Mouse (Mus musculus): ENCODE measurements around the gene Dyrk1a. TPM values are rescaled to one million over a fixed set of nuclear protein-coding genes. Genes with fewer than 3 reads are reported as not detected.

The Dyrk1a gene
- polyA plus RNA-seq, 1 experiment: 21.2 TPM

- TF ChIP-seq POLR2A (IDR thresholded peaks at IDR 0.05; ENCODE audit: borderline replicate concordance, control insufficient read depth, low read depth, low read length): no peak
- TF ChIP-seq CTCF (IDR thresholded peaks at IDR 0.05; ENCODE audit: control insufficient read depth, insufficient read depth, low read length): no peak
- H3K4me3 ChIP-seq (replicated peaks; ENCODE audit: control insufficient read depth, low read depth, low read length): no peak overlapping the region
- 71% methylated on average over 5 of the region's 5 CpGs for WGBS
- H3K4me1 ChIP-seq (ENCODE audit: control insufficient read depth, insufficient read depth, low read length): peaks cover 5% of the 10 kb centered on the region; the same call in 1 of the 2 replicates
- no peak overlapping the region for H3K27ac ChIP-seq (ENCODE audit: control insufficient read depth, insufficient read depth, low read depth, low read length, poor library complexity)
These were observed 31.3 kb downstream of the Dyrk1a start for GRCm38 (mm10) chr16:94601089-94601488.

GRCm38 (mm10) chr16:94601540-94601953 lies 31.7 kb downstream of the Dyrk1a start:
- WGBS: 9% methylated on average over 6 of the region's 6 CpGs
- H3K27ac ChIP-seq (ENCODE audit: control insufficient read depth, insufficient read depth, low read depth, low read length, poor library complexity): no peak overlapping the region

DNA sequence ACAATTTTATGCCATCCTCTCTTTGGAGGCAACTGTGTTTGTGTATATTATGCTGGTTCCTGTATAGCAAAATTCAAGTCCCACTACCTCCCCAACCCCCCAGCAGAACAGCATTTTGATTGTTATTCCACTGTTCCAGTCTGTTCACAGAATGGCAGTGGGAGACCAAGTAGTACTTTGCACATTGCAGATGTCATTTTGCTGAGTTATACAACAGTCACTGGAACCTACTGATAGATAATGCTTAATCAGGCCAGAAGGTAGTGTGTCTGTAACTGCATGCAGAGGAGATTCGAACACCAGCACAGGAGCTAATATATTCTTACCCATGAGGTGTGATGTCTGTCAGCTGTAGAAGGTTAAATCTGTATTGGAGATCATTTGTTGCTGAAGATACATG lies 32.4 kb downstream of the Dyrk1a start:
- no peak for TF ChIP-seq POLR2A (IDR thresholded peaks at IDR 0.05; ENCODE audit: borderline replicate concordance, control insufficient read depth, low read depth, low read length)
- no peak for TF ChIP-seq CTCF (IDR thresholded peaks at IDR 0.05; ENCODE audit: control insufficient read depth, insufficient read depth, low read length)
- H3K4me3 ChIP-seq (replicated peaks; ENCODE audit: control insufficient read depth, low read depth, low read length): no peak overlapping the region
- 40% methylated on average over 1 of the region's 1 CpGs for WGBS
- H3K4me1 ChIP-seq (ENCODE audit: control insufficient read depth, insufficient read depth, low read length): peaks cover 5% of the 10 kb centered on the region; the same call in 1 of the 2 replicates
- no peak overlapping the region for H3K27ac ChIP-seq (ENCODE audit: control insufficient read depth, insufficient read depth, low read depth, low read length, poor library complexity)

More at GRCm38 (mm10) chr16:94601540-94601953, 31.7 kb downstream of the Dyrk1a start:
- TF ChIP-seq CTCF (IDR thresholded peaks at IDR 0.05; ENCODE audit: control insufficient read depth, insufficient read depth, low read length): no peak
- TF ChIP-seq POLR2A (IDR thresholded peaks at IDR 0.05; ENCODE audit: borderline replicate concordance, control insufficient read depth, low read depth, low read length): no peak
- peaks cover 5% of the 10 kb centered on the region; the same call in 1 of the 2 replicates for H3K4me1 ChIP-seq (ENCODE audit: control insufficient read depth, insufficient read depth, low read length)
- H3K4me3 ChIP-seq (replicated peaks; ENCODE audit: control insufficient read depth, low read depth, low read length): no peak overlapping the region

GRCm38 (mm10) chr16:94602730-94603129 lies 32.9 kb downstream of the Dyrk1a start:
- 70% methylated on average over 4 of the region's 4 CpGs for WGBS
- TF ChIP-seq CTCF (IDR thresholded peaks at IDR 0.05; ENCODE audit: control insufficient read depth, insufficient read depth, low read length) (no peak), POLR2A (IDR thresholded peaks at IDR 0.05; ENCODE audit: borderline replicate concordance, control insufficient read depth, low read depth, low read length) (no peak)
- Histone ChIP-seq H3K4me1 (ENCODE audit: control insufficient read depth, insufficient read depth, low read length) (peaks cover 5% of the 10 kb centered on the region), H3K27ac (ENCODE audit: control insufficient read depth, insufficient read depth, low read depth, low read length, poor library complexity) (no peak overlapping the region), H3K4me3 (replicated peaks; ENCODE audit: control insufficient read depth, low read depth, low read length) (no peak overlapping the region)

DNA sequence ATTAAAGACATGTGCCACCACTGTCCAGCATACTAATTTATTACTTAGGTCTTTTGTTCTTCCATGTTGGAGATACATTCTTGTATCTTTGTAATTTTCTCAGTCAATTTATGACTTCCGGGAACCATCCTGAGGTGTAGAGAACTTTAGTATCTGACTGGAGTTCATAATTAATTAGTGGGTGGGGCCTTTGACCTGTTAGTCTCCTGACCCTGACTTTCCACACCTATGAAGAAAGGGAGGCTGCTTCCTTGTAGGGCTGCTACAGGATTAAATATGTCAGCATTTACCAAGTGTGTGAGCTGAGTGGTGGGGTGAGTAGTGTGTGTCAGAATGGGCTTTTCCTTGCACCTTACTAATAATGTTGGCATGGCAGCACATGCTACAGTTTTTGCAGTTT lies 36.4 kb downstream of the Dyrk1a start:
- 85% methylated on average over 1 of the region's 1 CpGs for WGBS
- TF ChIP-seq POLR2A (IDR thresholded peaks at IDR 0.05; ENCODE audit: borderline replicate concordance, control insufficient read depth, low read depth, low read length) (no peak), CTCF (IDR thresholded peaks at IDR 0.05; ENCODE audit: control insufficient read depth, insufficient read depth, low read length) (no peak)
- no peak overlapping the region for H3K27ac ChIP-seq (ENCODE audit: control insufficient read depth, insufficient read depth, low read depth, low read length, poor library complexity)
- peaks cover under 1% of the 10 kb centered on the region for H3K4me1 ChIP-seq (ENCODE audit: control insufficient read depth, insufficient read depth, low read length)
- no peak overlapping the region for H3K4me3 ChIP-seq (replicated peaks; ENCODE audit: control insufficient read depth, low read depth, low read length)

- Histone ChIP-seq H3K4me3 (replicated peaks; ENCODE audit: control insufficient read depth, low read depth, low read length) (no peak overlapping the region), H3K4me1 (ENCODE audit: control insufficient read depth, insufficient read depth, low read length) (no peaks in the 10 kb centered on the region; the same call in none of the 2 replicates), H3K27ac (ENCODE audit: control insufficient read depth, insufficient read depth, low read depth, low read length, poor library complexity) (no peak overlapping the region)
- no peak for TF ChIP-seq CTCF (IDR thresholded peaks at IDR 0.05; ENCODE audit: control insufficient read depth, insufficient read depth, low read length)
- TF ChIP-seq POLR2A (IDR thresholded peaks at IDR 0.05; ENCODE audit: borderline replicate concordance, control insufficient read depth, low read depth, low read length): no peak
- WGBS: 69% methylated on average over 1 of the region's 1 CpGs
These were observed 37.7 kb downstream of the Dyrk1a start for GRCm38 (mm10) chr16:94607468-94607867.

GRCm38 (mm10) chr16:94608706-94609594 lies 39.1 kb downstream of the Dyrk1a start:
- WGBS: 75% methylated on average over 9 of the region's 9 CpGs
- TF ChIP-seq POLR2A (IDR thresholded peaks at IDR 0.05; ENCODE audit: borderline replicate concordance, control insufficient read depth, low read depth, low read length) (no peak), CTCF (IDR thresholded peaks at IDR 0.05; ENCODE audit: control insufficient read depth, insufficient read depth, low read length) (no peak)
- H3K27ac ChIP-seq (ENCODE audit: control insufficient read depth, insufficient read depth, low read depth, low read length, poor library complexity): no peak overlapping the region
- H3K4me1 ChIP-seq (ENCODE audit: control insufficient read depth, insufficient read depth, low read length): no peaks in the 10 kb centered on the region; the same call in none of the 2 replicates
- H3K4me3 ChIP-seq (replicated peaks; ENCODE audit: control insufficient read depth, low read depth, low read length): no peak overlapping the region

DNA sequence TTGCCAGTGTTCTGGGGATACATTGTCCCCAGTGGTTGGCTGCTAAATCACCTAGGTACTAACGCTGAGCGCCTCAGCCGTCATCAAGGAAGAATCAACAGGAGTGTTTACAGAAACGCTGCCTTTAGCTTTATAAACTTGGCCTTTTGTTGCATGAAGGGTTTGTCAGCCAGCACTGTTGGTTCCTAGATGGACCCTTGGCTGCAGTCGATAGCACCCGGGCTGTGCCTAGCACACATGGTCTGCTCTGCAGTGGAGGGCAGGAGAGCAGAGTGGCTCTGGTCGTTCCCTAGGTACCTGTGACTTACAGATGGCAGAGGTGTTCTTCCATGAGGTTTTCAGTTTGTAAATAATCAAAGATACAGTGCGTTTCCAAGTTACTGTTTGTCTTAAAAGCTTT lies 42.8 kb downstream of the Dyrk1a start:
- WGBS: 91% methylated on average over 8 of the region's 8 CpGs
- no peak overlapping the region for H3K4me3 ChIP-seq (replicated peaks; ENCODE audit: control insufficient read depth, low read depth, low read length)
- TF ChIP-seq CTCF (IDR thresholded peaks at IDR 0.05; ENCODE audit: control insufficient read depth, insufficient read depth, low read length) (no peak), POLR2A (IDR thresholded peaks at IDR 0.05; ENCODE audit: borderline replicate concordance, control insufficient read depth, low read depth, low read length) (no peak)
- no peak overlapping the region for H3K27ac ChIP-seq (ENCODE audit: control insufficient read depth, insufficient read depth, low read depth, low read length, poor library complexity)
- no peaks in the 10 kb centered on the region; the same call in 1 of the 2 replicates for H3K4me1 ChIP-seq (ENCODE audit: control insufficient read depth, insufficient read depth, low read length)
